Mouse (Mus musculus): ENCODE data around the gene Tmem210.

GRCm38 (mm10) chr2:25286837-25287636 is 908 bp upstream of the Tmem210 start:
- TF ChIP-seq EP300 (IDR thresholded peaks at IDR 0.05; ENCODE audit: low read depth) (no peak), CTCF (IDR thresholded peaks at IDR 0.05; ENCODE audit: low read depth) (no peak)
